Comparison of ENCODE assay signal across 8 mouse cellular contexts in the genomic region with DNA sequence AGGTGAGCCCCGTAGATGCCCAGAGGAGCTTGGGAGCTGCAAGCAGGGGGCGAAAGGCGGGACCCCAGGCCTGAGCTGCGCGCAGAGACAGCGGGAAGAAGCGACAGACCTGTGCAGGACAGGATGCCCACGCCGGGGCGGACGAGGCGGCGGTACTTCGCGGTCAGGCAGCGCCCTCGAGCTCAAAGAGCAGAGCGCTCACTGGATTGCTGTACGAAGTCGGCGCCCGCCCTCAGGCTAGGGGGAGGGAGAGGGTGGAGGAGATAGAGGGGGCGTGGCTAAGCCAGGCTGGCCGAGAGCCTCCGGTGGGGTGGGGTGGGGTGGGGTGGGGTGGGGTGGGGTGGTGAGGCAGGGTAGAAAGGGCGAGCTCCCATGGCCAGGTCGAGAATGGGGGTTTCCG. TPM values are rescaled to one million over a fixed set of nuclear protein-coding genes. Genes with fewer than 3 reads are reported as not detected.
A peak's percentile ranks its signal among the peaks of the same experiment; 100 is the strongest.
DNase-seq lines count a peak whose midpoint lies in the region; ATAC-seq lines count a peak whose summit lies in the region.

Gene Sstr5 (minus strand): TSS at position 276 of the 400 bp plus-strand sequence.

- H3K9me3 ChIP-seq in heart, embryonic 13.5 days: no peaks in the 10 kb centered on the region
- no peaks in the 10 kb centered on the region for H3K9me3 ChIP-seq in hindbrain, embryonic 12.5 days (replicated peaks)

- H3K27me3 ChIP-seq in heart, embryonic 13.5 days (replicated peaks): peaks cover 80% of the 10 kb centered on the region
- peaks cover 59% of the 10 kb centered on the region for H3K27me3 ChIP-seq in hindbrain, embryonic 12.5 days

- H3K9ac ChIP-seq in heart, embryonic 13.5 days: peak within 1 kb of the TSS; percentile 66
- peak within 1 kb of the TSS; percentile 42 for H3K9ac ChIP-seq in hindbrain, embryonic 12.5 days

- WGBS in heart, embryonic 13.5 days: under 1% methylated on average over 16 of the region's 28 CpGs
- under 1% methylated on average over 25 of the region's 28 CpGs for WGBS in hindbrain, embryonic 12.5 days

- no peak; the same call in 1 of the 2 replicates for ATAC-seq in heart, embryonic 13.5 days (ENCODE audit: extremely low read depth, insufficient number of reproducible peaks, low FRiP score, low TSS enrichment)
- no peak for ATAC-seq in hindbrain, embryonic 12.5 days (ENCODE audit: low FRiP score)

- peaks cover 11% of the 10 kb centered on the region for H3K4me1 ChIP-seq in heart, embryonic 13.5 days
- H3K4me1 ChIP-seq in hindbrain, embryonic 12.5 days: peaks cover 12% of the 10 kb centered on the region

- H3K4me3 ChIP-seq in heart, embryonic 13.5 days: peak within 1 kb of the TSS; percentile 41
- H3K4me3 ChIP-seq in hindbrain, embryonic 12.5 days: peak within 1 kb of the TSS; percentile 31

- no peak for DNase-seq in heart, postnatal 36 days
- peak; percentile 65 for DNase-seq in adrenal gland, postnatal 14 days
- DNase-seq in mesoderm, embryonic 11.5 days (ENCODE audit: low read depth, low spot score): peak; percentile 65
- DNase-seq in layer of hippocampus, adult 9-11 months: no peak
- DNase-seq in layer of hippocampus, adult 8-10 months (ENCODE audit: low spot score in 2 of 2): no peak
- DNase-seq in cerebellum, adult 9-11 months: no peak

- intact Hi-C loops in heart, postnatal 36 days (cut with DNase I): no loop called here

- H3K27ac ChIP-seq in heart, embryonic 13.5 days (replicated peaks): no peak within 1 kb of the TSS
- no peak within 1 kb of the TSS for H3K27ac ChIP-seq in hindbrain, embryonic 12.5 days

- peak within 1 kb of the TSS; percentile 67 for H3K4me2 ChIP-seq in heart, embryonic 13.5 days
- H3K4me2 ChIP-seq in hindbrain, embryonic 12.5 days (replicated peaks): peak within 1 kb of the TSS; percentile 53

- H3K36me3 ChIP-seq in heart, embryonic 13.5 days: no peaks in the 10 kb centered on the region
- no peaks in the 10 kb centered on the region for H3K36me3 ChIP-seq in hindbrain, embryonic 12.5 days

RNA-seq across cellular contexts. Expression of gene Sstr5, which starts in this region (rescaled TPM):
- 0.28 and 0.33 TPM in 2 replicates for polyA plus RNA-seq in heart, embryonic 13.5 days (2015; fragmentation: Nextera tagmentation; extraction: Ambion mirVana)
- not detected for total RNA-seq in heart, postnatal 36 days (2021)
- 0.15 TPM in 1 of 2 replicates, not detected in the other for total RNA-seq in adrenal gland, postnatal 14 days (2021)
- 0.14 TPM in 1 of 2 replicates, not detected in the other for polyA plus RNA-seq in hindbrain, embryonic 12.5 days (2016; fragmentation: Nextera tagmentation; extraction: Ambion mirVana)
- under 1 TPM in 3 of 4 experiments, not detected in 1; 0.10 to 0.20 (median 0.18) TPM for total RNA-seq in layer of hippocampus, adult 8-10 months (2022)

Comparison
In these comparisons a context has a peak if more than half of its experiments do, and no peak if none do; other contexts are left out.
1. Peak in DNase-seq in adrenal gland, postnatal 14 days; RNA of the gene not detected or under 1 TPM.